Mouse (Mus musculus) ovary, postnatal 36 days (tissue): ENCODE measurements around the gene Tcl1.
"Not testable (repeated sequence)": the region's sequence is repeated elsewhere in the genome, so short reads cannot be mapped to it uniquely, and the experiment has no call there.

Source experiments
- DNase-seq: peaks from one replicate; pipeline ENCODE4 v3.0.0; 2022; ENCODE audit warnings: low spot score, mixed read lengths

Tcl1 gene

GRCm38 (mm10) chr12:105222601-105223319 lies at the start of gene Tcl1:
Tcl1 (minus strand) TSS chr12:105222793.
- DNase-seq: no peak

GRCm38 (mm10) chr12:105271016-105271965 lies 48.7 kb upstream of the Tcl1 start:
- DNase-seq: no peak

- no peak for DNase-seq
These were observed 44.5 kb upstream of the Tcl1 start for GRCm38 (mm10) chr12:105267076-105267475.

- DNase-seq: peak; percentile 27
These were observed 43.5 kb upstream of the Tcl1 start for GRCm38 (mm10) chr12:105266096-105266495.

GRCm38 (mm10) chr12:105259221-105259620 lies 36.6 kb upstream of the Tcl1 start:
- DNase-seq: no peak

GRCm38 (mm10) chr12:105258787-105259186 lies 36.2 kb upstream of the Tcl1 start:
- DNase-seq: no peak

GRCm38 (mm10) chr12:105253796-105254195 lies 31.2 kb upstream of the Tcl1 start:
- no peak for DNase-seq

- peak; percentile 5 for DNase-seq
These were observed 26.2 kb upstream of the Tcl1 start for GRCm38 (mm10) chr12:105248763-105249233.

- DNase-seq: no peak
These were observed 16.5 kb upstream of the Tcl1 start for GRCm38 (mm10) chr12:105239060-105239459.

- no peak for DNase-seq
These were observed 12.5 kb upstream of the Tcl1 start for GRCm38 (mm10) chr12:105235091-105235490.

GRCm38 (mm10) chr12:105234362-105234761 lies 11.8 kb upstream of the Tcl1 start:
- DNase-seq: no peak

- DNase-seq: no peak
These were observed 2.2 kb upstream of the Tcl1 start for GRCm38 (mm10) chr12:105224621-105225320.

GRCm38 (mm10) chr12:105217101-105217760 lies 5.4 kb downstream of the Tcl1 start:
- no peak for DNase-seq

GRCm38 (mm10) chr12:105209231-105209630 lies 13.4 kb downstream of the Tcl1 start:
- DNase-seq: no peak

GRCm38 (mm10) chr12:105208441-105208840 lies 14.2 kb downstream of the Tcl1 start:
- DNase-seq: no peak

GRCm38 (mm10) chr12:105207071-105207470 lies 15.5 kb downstream of the Tcl1 start:
- no peak for DNase-seq

- not testable (repeated sequence) for DNase-seq
These were observed 20.9 kb downstream of the Tcl1 start, which contains the start of gene Tcl1b4 for GRCm38 (mm10) chr12:105201657-105202056. Tcl1b4 (plus strand) TSS chr12:105201957.

GRCm38 (mm10) chr12:105199684-105200497 lies 22.7 kb downstream of the Tcl1 start:
- DNase-seq: not testable (repeated sequence)

GRCm38 (mm10) chr12:105190743-105191142 lies 31.9 kb downstream of the Tcl1 start, which contains the start of gene Tcl1b3:
Tcl1b3 (plus strand) TSS chr12:105191043.
- DNase-seq: not testable (repeated sequence)

- DNase-seq: peak; percentile 12
These were observed 33.6 kb downstream of the Tcl1 start for GRCm38 (mm10) chr12:105188980-105189379.
